Mouse (Mus musculus) mouse embryonic stem cell (cell line): ENCODE results near the gene Hspbp1.

Experiments used
- in situ Hi-C, 2 experiments: fragments of 300-500 bp; cut with MboI; formaldehyde crosslinking; loops; 1 replicate in 1 of 2; 3 replicates in 1 of 2; pipeline ENCODE4 v1.14.3; 2019 to 2020; ENCODE audit warnings: low sequenced_read_pairs in 2 of 2, low pct_unique_long_range_greater_than_20kb in 1 of 2, mixed read lengths in 1 of 2; ENCODE audit not compliant: unreplicated experiment in 1 of 2

The Hspbp1 gene

GRCm38 (mm10) chr7:4671956-4672355 lies 12.9 kb downstream of the Hspbp1 start:
- in situ Hi-C loops: no loop called here

- in situ Hi-C loops: no loop called here
These were observed 14.1 kb downstream of the Hspbp1 start for GRCm38 (mm10) chr7:4670655-4671255.

DNA sequence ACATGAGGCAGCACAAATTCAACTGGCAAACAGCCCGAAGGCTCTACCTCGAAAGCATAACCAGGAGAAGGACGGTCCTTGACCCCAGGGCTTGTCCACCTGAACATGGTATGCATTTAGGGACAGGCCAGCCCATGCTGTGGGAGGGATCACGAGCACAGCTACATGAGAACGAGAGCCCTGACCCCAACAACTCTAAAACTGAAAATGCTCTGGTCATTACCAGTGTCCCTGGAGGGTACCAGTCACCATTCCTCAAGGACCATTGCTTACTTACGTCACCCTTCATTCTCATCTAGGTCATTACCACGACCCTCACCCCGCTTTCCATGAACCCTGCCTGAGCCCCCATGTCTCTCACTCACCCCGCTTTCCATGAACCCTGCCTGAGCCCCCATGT lies 15.7 kb downstream of the Hspbp1 start:
- in situ Hi-C loops: no loop called here

DNA sequence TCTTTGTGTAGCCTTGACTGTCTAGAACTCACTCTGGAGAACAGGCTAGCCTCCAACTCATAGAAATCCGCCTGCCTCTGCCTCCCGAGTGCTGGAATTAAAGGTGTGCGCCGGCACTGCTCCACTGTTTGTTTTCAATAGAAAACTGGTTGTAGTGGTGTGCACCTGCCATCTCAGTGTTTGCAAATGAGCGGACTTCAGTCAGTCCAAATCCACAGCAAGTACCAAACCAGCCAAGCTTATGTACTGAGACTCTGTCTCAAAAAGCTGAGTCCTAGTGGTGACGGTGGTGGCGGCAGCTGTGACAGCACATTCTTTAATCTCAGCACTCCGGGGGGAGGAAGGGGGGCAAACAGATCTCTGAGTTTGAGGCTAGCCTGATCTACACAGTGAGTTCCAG lies 16.4 kb downstream of the Hspbp1 start:
- in situ Hi-C loops: no loop called here

GRCm38 (mm10) chr7:4666871-4667270 lies 18.0 kb downstream of the Hspbp1 start:
- in situ Hi-C loops: no loop called here

DNA sequence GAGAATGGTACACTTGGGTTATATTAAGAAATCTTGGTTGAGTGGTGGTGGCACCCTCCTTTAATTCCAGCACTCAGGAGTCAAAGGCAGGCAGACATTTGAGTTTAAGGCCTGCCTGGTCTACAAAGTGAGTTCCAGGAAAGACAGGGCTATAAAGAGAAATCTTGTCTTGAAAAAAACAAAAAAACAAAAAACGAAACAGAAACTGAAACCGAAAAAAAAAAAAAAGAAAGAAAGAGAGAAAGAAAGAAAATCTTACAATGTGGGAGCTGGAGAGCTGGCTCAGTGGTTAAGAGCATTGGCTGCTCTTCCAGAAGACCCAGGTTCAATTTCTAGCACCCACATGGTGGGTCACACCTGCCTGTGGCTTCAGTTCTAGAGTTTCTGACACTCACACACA lies 21.1 kb downstream of the Hspbp1 start:
- in situ Hi-C loops: no loop called here

DNA sequence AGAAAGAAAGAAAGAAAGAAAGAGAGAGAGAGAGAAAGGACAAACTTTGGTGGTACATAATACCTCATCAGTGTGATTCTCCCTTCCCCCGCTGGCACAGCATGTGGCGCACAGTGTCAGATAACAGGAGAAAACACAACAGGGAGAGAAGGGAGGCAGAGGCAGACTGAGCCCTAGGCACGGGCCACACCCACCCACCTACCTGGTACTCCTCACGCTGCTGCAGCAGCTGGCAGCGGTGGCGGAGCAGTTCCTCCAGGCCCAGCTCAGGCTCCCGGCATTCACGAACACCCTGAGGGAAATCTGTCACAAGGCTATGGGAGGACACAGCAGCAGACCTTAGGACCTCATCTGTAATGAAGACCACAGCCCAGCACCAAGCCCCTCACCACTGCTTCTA lies 21.7 kb downstream of the Hspbp1 start:
- in situ Hi-C loops: no loop called here

- in situ Hi-C loops: no loop called here
These were observed 24.9 kb downstream of the Hspbp1 start for GRCm38 (mm10) chr7:4659911-4660443.

DNA sequence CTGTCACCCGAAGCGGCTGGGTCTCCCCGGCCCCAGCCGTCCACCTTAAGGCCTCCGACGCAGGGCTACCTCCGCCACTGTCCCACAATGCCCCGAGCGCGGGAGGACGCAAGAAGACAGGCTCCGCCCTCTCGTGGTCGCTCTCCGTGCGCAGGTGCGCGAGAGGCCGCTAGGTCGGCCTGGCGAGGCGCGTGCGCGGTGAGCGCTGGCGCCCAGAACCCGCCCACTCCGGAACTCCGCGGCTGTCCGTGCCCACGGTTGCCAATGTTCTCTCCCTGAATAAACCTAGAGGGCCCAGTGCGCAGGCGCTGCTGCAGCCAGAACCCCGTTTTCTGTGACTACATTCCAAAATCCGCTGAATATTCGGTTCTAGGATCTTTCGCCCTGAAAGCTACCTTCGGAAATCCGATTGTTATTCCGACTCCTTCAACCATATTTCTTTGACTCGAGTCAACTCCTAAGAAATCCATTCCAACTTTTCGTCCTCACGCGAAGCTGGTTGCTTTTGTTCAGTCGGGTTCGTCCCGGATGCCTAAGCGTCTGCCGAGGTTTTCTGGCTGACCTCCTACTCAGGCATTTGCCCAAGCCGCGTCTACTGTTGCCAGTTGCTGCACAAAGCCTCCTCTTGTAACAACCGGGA lies 25.8 kb downstream of the Hspbp1 start, which contains the start of gene Ppp6r1:
Gene Ppp6r1, minus strand, starts transcription at position 108 of the 640 bp plus-strand sequence.
- in situ Hi-C loops: no loop called here

GRCm38 (mm10) chr7:4658128-4658907 lies 26.6 kb downstream of the Hspbp1 start:
- in situ Hi-C loops: no loop called here

- in situ Hi-C loops: no loop called here
These were observed 27.2 kb downstream of the Hspbp1 start for GRCm38 (mm10) chr7:4657521-4658127.

DNA sequence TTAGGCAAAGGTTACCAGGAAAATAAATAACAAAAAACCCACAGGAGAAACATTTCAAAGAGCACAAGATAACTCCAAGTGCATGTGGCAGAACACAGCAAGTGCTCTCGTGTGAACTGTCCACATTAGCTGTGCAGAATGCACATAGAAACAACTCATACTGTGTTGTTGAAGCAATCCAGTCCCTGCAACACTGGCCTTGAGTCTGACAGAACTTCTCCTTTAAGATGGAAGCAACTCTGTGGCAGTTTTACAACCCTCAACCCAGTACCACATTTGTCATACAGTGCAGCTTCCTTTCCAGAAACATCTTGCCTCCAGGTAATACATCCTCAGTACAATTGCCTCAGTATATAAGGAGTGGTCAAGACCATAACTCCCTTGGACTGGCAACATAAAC lies 28.1 kb downstream of the Hspbp1 start:
- in situ Hi-C loops: no loop called here

DNA sequence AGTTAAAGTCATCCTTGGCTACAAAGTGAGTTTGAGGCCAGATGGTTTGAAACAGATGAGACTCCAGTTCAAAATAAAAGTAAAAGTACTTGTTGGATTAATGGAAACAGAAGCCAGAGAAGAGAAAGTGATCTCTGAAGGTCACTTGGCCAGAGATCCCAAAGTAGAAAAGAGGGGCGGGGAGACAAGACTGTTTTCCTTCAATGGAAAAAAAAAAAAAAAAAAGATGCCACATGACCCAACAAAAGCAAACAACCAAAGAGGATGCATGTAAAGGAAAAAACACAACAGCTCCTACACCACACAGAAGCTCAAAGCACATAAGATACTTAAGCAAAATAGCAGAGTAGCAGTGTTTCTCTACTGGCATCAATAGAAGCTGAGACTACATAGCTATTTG lies 29.0 kb downstream of the Hspbp1 start:
- in situ Hi-C loops: no loop called here

DNA sequence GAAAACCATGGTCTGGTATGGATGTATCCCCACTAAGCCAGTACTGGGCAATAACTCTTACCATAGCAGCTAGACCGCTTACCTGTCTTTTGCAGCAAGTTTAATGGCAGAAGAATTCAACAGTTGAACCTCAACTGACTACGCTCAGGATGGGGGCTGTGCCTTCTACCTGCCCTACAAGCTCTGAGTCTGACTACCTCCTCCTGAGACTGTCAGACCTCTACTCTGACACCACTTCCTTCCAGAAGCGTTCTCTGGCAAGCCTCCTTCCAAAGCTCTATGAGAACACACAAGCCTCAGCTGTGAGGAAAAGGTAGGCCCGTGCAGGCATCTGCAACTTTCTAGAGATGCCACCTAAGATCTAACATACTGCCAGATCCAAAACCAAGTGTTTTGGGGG lies 29.5 kb downstream of the Hspbp1 start:
- in situ Hi-C loops: no loop called here

DNA sequence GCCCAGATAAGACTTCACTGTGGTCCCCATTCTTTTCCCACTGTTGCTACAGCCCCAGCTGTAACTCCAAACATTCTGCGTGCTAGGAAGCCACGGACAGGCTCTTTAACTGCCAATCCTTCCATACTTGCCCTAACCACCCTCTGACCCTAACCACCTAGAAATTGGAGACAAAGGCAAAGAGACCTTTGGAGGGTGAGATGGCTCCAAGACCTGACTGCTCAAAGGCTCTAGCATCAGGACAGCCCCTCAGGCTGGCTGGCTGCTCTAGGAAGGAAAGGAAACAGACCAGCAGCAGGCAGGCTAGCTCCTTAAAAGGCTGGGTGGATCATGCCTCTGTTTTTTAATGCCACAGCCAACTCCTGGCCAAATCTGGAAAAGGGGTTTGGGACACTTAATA lies 30.6 kb downstream of the Hspbp1 start:
- in situ Hi-C loops: no loop called here

- in situ Hi-C loops: no loop called here
These were observed 31.1 kb downstream of the Hspbp1 start for GRCm38 (mm10) chr7:4653780-4654179.

DNA sequence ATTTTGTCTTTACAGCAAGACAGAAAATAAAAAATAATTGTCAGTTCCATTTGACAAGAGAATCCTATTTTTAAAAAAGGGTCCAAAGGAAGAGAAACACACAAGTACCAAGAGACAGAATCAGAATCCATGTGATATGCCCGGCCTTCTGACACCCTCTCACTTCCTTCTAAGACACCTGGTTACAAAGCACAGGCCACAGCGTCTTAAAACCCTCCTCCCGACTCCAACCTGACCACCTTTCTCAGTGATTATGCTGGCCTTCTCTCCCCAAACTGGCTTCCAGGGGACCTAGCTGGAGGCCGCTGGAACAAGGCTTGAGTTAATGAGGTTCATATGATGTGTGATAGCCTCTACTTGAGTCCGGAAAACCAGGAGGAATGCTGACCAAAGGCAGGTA lies 31.5 kb downstream of the Hspbp1 start:
- in situ Hi-C loops: no loop called here

DNA sequence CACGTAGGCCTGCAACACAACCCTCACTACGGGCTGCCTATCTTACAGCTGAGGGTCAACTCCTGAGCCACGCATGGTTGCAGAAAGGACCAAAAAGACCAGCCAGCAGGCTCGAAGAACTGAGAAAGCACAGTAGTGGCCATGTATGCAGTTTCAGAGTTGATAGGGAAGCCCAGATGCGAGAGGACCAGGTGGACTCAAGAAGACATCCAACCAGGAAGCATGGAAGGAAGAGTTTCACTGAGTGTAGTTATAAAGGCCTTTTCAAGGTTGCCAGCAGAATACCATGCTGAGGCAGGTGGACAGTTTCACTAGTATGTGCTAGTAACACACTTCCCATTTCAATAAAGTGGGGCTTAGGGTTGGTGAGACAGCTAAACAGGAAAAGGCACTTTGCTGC lies 32.1 kb downstream of the Hspbp1 start:
- in situ Hi-C loops: no loop called here

DNA sequence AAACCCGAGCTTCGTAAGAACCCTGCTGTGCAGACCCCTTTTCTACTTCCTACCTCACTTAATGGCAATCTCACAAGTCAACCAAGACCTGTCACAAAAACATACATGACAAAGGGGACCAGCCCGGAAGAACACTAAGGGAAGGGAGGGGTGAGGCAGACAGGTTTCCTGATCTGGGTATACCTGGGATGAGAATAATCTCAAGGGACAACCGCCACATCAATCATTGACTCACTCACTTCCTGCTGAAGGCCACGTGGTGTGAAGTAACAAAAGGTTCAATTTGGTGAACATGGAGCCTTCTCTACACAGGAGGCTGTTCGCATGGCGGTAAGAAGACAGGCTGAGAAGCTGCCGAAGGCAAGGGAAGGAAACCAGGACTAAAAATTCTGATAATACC lies 33.3 kb downstream of the Hspbp1 start:
- in situ Hi-C loops: no loop called here
